Mouse (Mus musculus) leukemia stem cell, adult 10-12 weeks (primary cell): ENCODE results near the gene Hmgn5. TPM values are rescaled to one million over a fixed set of nuclear protein-coding genes. Genes with fewer than 3 reads are reported as not detected.

Source experiments
- polyA plus RNA-seq: library from polyadenylated mRNA; stranded (reverse); fragments of >175 nt; gene quantifications from 2 replicates; pipeline ENCODE4 v1.2.3, GENCODE M21; 2012; ENCODE audit warnings: low replicate concordance

The Hmgn5 gene
- polyA plus RNA-seq, result 0.20 and 1.7 TPM in 2 replicates

DNA sequence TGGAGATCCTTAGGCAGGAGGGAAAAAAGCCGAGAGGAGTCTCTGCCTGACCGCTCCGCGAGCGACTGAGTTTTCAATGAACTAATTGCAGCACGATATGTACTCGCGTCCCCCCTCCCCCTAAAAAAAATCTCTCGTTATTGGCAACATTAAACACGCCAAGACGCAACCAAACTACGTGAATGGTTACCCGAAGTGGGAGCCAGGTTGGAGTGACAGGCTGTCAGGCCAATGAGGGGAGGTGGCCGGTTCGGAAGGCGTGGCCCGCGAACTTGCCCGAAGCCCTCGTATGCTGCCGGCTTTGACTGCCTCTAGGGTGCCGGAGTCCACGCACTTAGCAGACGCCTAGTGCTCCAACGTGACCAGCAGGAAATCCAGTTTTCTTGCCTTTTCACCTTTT lies at the start of gene Hmgn5:
Gene Hmgn5 (minus strand): TSS at position 122 of the 400 bp plus-strand sequence.

Other genes with a start within 250 kb of the Hmgn5 start
- 0.36 and 1.1 TPM in 2 replicates for gene Brwd3, start 179.0 kb downstream of the Hmgn5 start, polyA plus RNA-seq
- 0.25 and 3.0 TPM in 2 replicates for gene Sh3bgrl, start 82.0 kb upstream of the Hmgn5 start, polyA plus RNA-seq
- 0.06 TPM in 1 of 2 replicates, not detected in the other for gene Gm6377, start 183.4 kb upstream of the Hmgn5 start, polyA plus RNA-seq